Comparison of ENCODE assay signal across 10 mouse cellular contexts in the genomic region with DNA sequence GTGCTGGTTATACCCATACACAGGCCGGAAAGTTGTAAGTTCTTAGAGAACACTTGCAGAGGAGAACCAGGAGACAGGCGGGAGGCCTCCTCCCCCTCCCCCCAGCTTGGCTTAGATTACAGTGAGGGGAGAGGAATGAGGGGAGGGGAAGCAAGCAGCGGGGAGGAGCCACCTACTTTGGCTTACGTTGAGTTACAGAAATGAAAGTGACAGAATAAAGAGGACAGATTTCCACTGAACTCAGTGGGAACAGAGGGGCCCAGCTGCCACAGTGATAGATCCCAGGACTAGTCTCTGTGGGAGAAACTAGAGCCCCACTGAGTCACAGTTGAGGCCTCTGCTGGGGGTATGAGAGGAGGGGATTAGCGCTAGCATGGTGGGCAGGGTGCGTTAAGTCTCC.
DNase-seq lines count a peak whose midpoint lies in the region; ATAC-seq and TF ChIP-seq lines count a peak whose summit lies in the region.
"Had no signal": no experiment of that assay in that cellular context is flagged by ENCODE, and none has a peak within 500 bp of the region (broad histone marks: within the 10 kb centered on the region; RNA-seq: fewer than 3 reads in every experiment).

No protein-coding gene starts in this region.

- peak; percentile 51; the same call in 1 of the 2 replicates for ATAC-seq in midbrain, embryonic 13.5 days
- no peak for ATAC-seq in midbrain, embryonic 15.5 days (replicated peaks)
- peak; percentile 60 for ATAC-seq in stomach, postnatal 0 days (ENCODE audit: low FRiP score, low TSS enrichment)

- no peak for TF ChIP-seq POLR2A in heart, adult 2 months (IDR thresholded peaks at IDR 0.05; ENCODE audit: insufficient read depth, low read depth, low read length)

- peak; percentile 82 for DNase-seq in heart, adult 11 months
- DNase-seq in heart, adult 2 months: no peak
- peak; percentile 33 for DNase-seq in liver
- no peak for DNase-seq in stomach, postnatal 0 days (ENCODE audit: low spot score)
- DNase-seq in testis, postnatal 14 days (ENCODE audit: low spot score): no peak
- DNase-seq in right cerebral cortex, postnatal 14 days: no peak
- DNase-seq: adrenal gland, adult 8-10 months had no signal

- H3K27ac ChIP-seq in heart, adult 2 months: no peak overlapping the region
- no peak overlapping the region for H3K27ac ChIP-seq in midbrain, embryonic 13.5 days
- no peak overlapping the region for H3K27ac ChIP-seq in midbrain, embryonic 15.5 days
- H3K27ac ChIP-seq in stomach, postnatal 0 days (replicated peaks): no peak overlapping the region; the same call in 1 of the 2 replicates

- WGBS in heart, adult 2 months: 17% methylated on average over 6 of the region's 6 CpGs
- 15% methylated on average over 6 of the region's 6 CpGs for WGBS in midbrain, embryonic 13.5 days
- whole genome bisulfite sequencing in midbrain, embryonic 15.5 days: 15% methylated on average over 6 of the region's 6 CpGs
- 10% methylated on average over 6 of the region's 6 CpGs for WGBS in stomach, postnatal 0 days

- TF ChIP-seq EP300 in heart, adult 2 months (IDR thresholded peaks at IDR 0.05; ENCODE audit: insufficient read depth, low read depth, low read length): no peak
- TF ChIP-seq EP300 in stomach, postnatal 0 days (optimal IDR thresholded peaks at IDR 0.05): no peak

- H3K4me2 ChIP-seq in midbrain, embryonic 13.5 days (replicated peaks): no peak overlapping the region
- no peak overlapping the region for H3K4me2 ChIP-seq in midbrain, embryonic 15.5 days
- peak overlapping the region; percentile 44 for H3K4me2 ChIP-seq in stomach, postnatal 0 days (replicated peaks; ENCODE audit: low read depth)

- H3K27me3 ChIP-seq in heart, adult 2 months (ENCODE audit: control insufficient read depth, insufficient read depth, low read length): no peaks in the 10 kb centered on the region
- H3K27me3 ChIP-seq in midbrain, embryonic 13.5 days: no peaks in the 10 kb centered on the region
- H3K27me3 ChIP-seq in midbrain, embryonic 15.5 days (replicated peaks): no peaks in the 10 kb centered on the region
- H3K27me3 ChIP-seq in stomach, postnatal 0 days (ENCODE audit: control insufficient read depth, insufficient read depth, low read length): no peaks in the 10 kb centered on the region

- no peak overlapping the region for H3K9ac ChIP-seq in heart, adult 2 months (ENCODE audit: low read depth, low read length)
- H3K9ac ChIP-seq in midbrain, embryonic 13.5 days (replicated peaks): no peak overlapping the region
- H3K9ac ChIP-seq in midbrain, embryonic 15.5 days: no peak overlapping the region
- H3K9ac ChIP-seq in stomach, postnatal 0 days (ENCODE audit: low read length): no peak overlapping the region

- H3K79me2 ChIP-seq in heart, adult 2 months (replicated peaks; ENCODE audit: control insufficient read depth, insufficient read depth, low read length): no peaks in the 10 kb centered on the region

- TF ChIP-seq CTCF in heart, adult 2 months (IDR thresholded peaks at IDR 0.05): no peak
- TF ChIP-seq CTCF in stomach, postnatal 0 days (IDR thresholded peaks at IDR 0.05; ENCODE audit: low read depth): no peak

- intact Hi-C loops in heart, adult 2 months (cut with DNase I): no loop called here

- H3K36me3 ChIP-seq in heart, adult 2 months (ENCODE audit: control insufficient read depth, insufficient read depth, low read length): no peaks in the 10 kb centered on the region
- H3K36me3 ChIP-seq in midbrain, embryonic 13.5 days: no peaks in the 10 kb centered on the region
- no peaks in the 10 kb centered on the region for H3K36me3 ChIP-seq in midbrain, embryonic 15.5 days (replicated peaks)
- no peaks in the 10 kb centered on the region for H3K36me3 ChIP-seq in stomach, postnatal 0 days (ENCODE audit: control insufficient read depth, insufficient read depth, low read length)

- H3K4me3 ChIP-seq in heart, adult 2 months: no peak overlapping the region
- H3K4me3 ChIP-seq in midbrain, embryonic 13.5 days (replicated peaks): no peak overlapping the region
- H3K4me3 ChIP-seq in midbrain, embryonic 15.5 days: no peak overlapping the region
- no peak overlapping the region for H3K4me3 ChIP-seq in stomach, postnatal 0 days (ENCODE audit: low read depth, low read length)
- H3K4me3 ChIP-seq: myocyte had no signal

- no peaks in the 10 kb centered on the region for H3K4me1 ChIP-seq in heart, adult 2 months (ENCODE audit: control insufficient read depth, insufficient read depth, low read length)
- H3K4me1 ChIP-seq in midbrain, embryonic 13.5 days (replicated peaks): peaks cover 18% of the 10 kb centered on the region
- peaks cover 17% of the 10 kb centered on the region; the same call in 1 of the 2 replicates for H3K4me1 ChIP-seq in midbrain, embryonic 15.5 days
- no peaks in the 10 kb centered on the region for H3K4me1 ChIP-seq in stomach, postnatal 0 days (replicated peaks; ENCODE audit: control insufficient read depth, insufficient read depth)

- H3K9me3 ChIP-seq in midbrain, embryonic 13.5 days: no peaks in the 10 kb centered on the region
- no peaks in the 10 kb centered on the region for H3K9me3 ChIP-seq in midbrain, embryonic 15.5 days
- no peaks in the 10 kb centered on the region for H3K9me3 ChIP-seq in stomach, postnatal 0 days (ENCODE audit: control insufficient read depth, low read length)

Comparison
In these comparisons a context has a peak if more than half of its experiments do, and no peak if none do; other contexts are left out.
1. DNase-seq: peak in heart, adult 11 months (single experiment) and liver (single experiment); none in heart, adult 2 months (0 of 2), stomach, postnatal 0 days (single experiment), testis, postnatal 14 days (single experiment) and right cerebral cortex, postnatal 14 days (single experiment).